Mouse (Mus musculus) thymus, postnatal 0 days (tissue): ENCODE data around the gene Psmb4. TPM values are rescaled to one million over a fixed set of nuclear protein-coding genes. Genes with fewer than 3 reads are reported as not detected.
"Not testable (repeated sequence)": the region's sequence is repeated elsewhere in the genome, so short reads cannot be mapped to it uniquely, and the experiment has no call there.

Source experiments
- DNase-seq: peaks from one replicate; pipeline ENCODE4 v3.0.0-alpha.2; 2015; ENCODE audit warnings: low spot score
- polyA plus RNA-seq: library from polyadenylated mRNA; unstranded; fragments of >200 nt; fragmentation: Nextera tagmentation; extraction: Ambion mirVana; gene quantifications from 2 replicates; pipeline ENCODE4 v1.2.1, GENCODE M21; 2015

The Psmb4 gene
- polyA plus RNA-seq, 1 experiment from 2014 or later: 483 TPM

GRCm38 (mm10) chr3:94906482-94906881 is 19.7 kb upstream of the Psmb4 start:
- DNase-seq: no peak

- not testable (repeated sequence) for DNase-seq
Observed at GRCm38 (mm10) chr3:94904759-94905158, 18.0 kb upstream of the Psmb4 start.

GRCm38 (mm10) chr3:94902747-94903146 is 16.0 kb upstream of the Psmb4 start:
- DNase-seq: peak; percentile 46

- DNase-seq: no peak
Observed at GRCm38 (mm10) chr3:94894076-94894475, 7.3 kb upstream of the Psmb4 start.

- peak; percentile 53 for DNase-seq
Observed at GRCm38 (mm10) chr3:94888595-94888994, 1.8 kb upstream of the Psmb4 start.

- DNase-seq: no peak
Observed at GRCm38 (mm10) chr3:94882579-94882978, 4.2 kb downstream of the Psmb4 start.

- DNase-seq: no peak
Observed at GRCm38 (mm10) chr3:94881840-94882239, 4.9 kb downstream of the Psmb4 start.

GRCm38 (mm10) chr3:94878618-94879017 is 8.1 kb downstream of the Psmb4 start:
- no peak for DNase-seq

- DNase-seq: no peak
Observed at GRCm38 (mm10) chr3:94869011-94869410, 17.8 kb downstream of the Psmb4 start.

- no peak for DNase-seq
Observed at GRCm38 (mm10) chr3:94859471-94859870, 27.3 kb downstream of the Psmb4 start.

GRCm38 (mm10) chr3:94852215-94852614 is 34.5 kb downstream of the Psmb4 start:
- no peak for DNase-seq

- peak; percentile 64 for DNase-seq
Observed at GRCm38 (mm10) chr3:94851731-94852130, 35.0 kb downstream of the Psmb4 start.

GRCm38 (mm10) chr3:94849338-94849737 is 37.4 kb downstream of the Psmb4 start:
- peak; percentile 87 for DNase-seq

GRCm38 (mm10) chr3:94847382-94847781 is 39.4 kb downstream of the Psmb4 start:
- DNase-seq: no peak

- DNase-seq: no peak
Observed at GRCm38 (mm10) chr3:94839101-94839500, 47.7 kb downstream of the Psmb4 start.

GRCm38 (mm10) chr3:94838631-94839030 is 48.1 kb downstream of the Psmb4 start:
- no peak for DNase-seq

GRCm38 (mm10) chr3:94837959-94838496 is 48.7 kb downstream of the Psmb4 start:
- peak; percentile 72 for DNase-seq

GRCm38 (mm10) chr3:94837183-94837890 is 49.4 kb downstream of the Psmb4 start, which contains the start of gene Pogz:
Pogz (plus strand) TSS chr3:94837567.
- DNase-seq: peak; percentile 94

GRCm38 (mm10) chr3:94835396-94835795 is 51.4 kb downstream of the Psmb4 start:
- DNase-seq: no peak
